Mouse (Mus musculus): Measurements from ENCODE around the gene Rasgrf1.

DNA sequence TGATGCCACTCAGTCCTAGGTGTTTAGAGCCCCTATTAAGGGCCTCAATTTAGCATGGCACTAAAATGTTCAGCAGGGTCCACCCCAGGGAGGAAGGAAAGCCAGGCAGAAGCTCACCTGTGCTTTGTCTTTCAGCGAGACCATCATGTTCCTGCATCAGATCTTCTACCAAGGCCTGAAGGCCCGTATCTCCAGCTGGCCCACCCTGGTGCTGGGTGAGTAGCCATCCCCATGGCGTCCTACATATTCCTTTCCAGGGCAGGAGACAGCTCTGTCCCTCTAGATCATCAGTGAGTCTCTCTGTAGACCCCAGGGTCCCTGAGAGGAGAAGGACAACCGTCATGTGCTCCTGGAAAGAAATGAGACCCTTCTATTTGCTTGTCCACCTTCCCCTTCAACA is 58.0 kb downstream of the Rasgrf1 start:
- TF ChIP-seq GATA1 (IDR thresholded peaks at IDR 0.05; ENCODE audit: borderline replicate concordance, low read length), result no peak
- no peak for TF ChIP-seq CTCF (IDR thresholded peaks at IDR 0.05; ENCODE audit: low read depth, low read length)
- TF ChIP-seq TAL1 (conservative IDR thresholded peaks at IDR 0.05; ENCODE audit: low read depth, low read length), result no peak

Data from G1E (cell line).